Mouse (Mus musculus): Measurements from ENCODE around the gene Enpp5.

DNA sequence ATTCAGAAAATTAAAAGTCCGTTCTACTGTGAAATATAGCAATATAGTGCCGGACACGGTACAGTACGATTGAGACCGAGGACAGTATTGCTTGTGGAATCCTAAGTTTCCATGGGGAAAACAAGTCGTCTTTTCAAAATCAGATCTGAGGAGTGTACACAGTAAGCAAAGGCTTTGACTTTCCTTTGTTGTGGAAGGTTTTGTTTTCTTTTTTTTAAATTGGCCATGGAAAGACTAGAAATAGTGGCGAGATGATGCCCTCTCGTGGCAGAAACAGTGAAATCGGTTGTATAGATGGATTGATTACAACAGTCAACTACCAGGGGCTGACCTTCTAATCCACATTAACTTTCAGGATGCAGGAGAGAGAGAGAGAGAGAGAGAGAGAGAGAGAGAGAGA, 40.0 kb upstream of the Enpp5 start:
- TF ChIP-seq CTCF (IDR thresholded peaks at IDR 0.05; ENCODE audit: control insufficient read depth, insufficient read depth, low read length) (no peak), POLR2A (IDR thresholded peaks at IDR 0.05; ENCODE audit: borderline replicate concordance, control insufficient read depth, low read depth, low read length) (no peak)

Measured in bone marrow, adult 2 months (tissue).